Mouse (Mus musculus) ES-Bruce4 (cell line): ENCODE results near the gene Mgat5. TPM values are rescaled to one million over a fixed set of nuclear protein-coding genes. Genes with fewer than 3 reads are reported as not detected.

Experiments
- H3K27ac ChIP-seq: 2 replicates; pipeline ENCODE4 v1.5.1; 2012; ENCODE audit warnings: low read length, inconsistent platforms; ENCODE audit not compliant: insufficient read depth
- H3K27me3 ChIP-seq: 2 replicates; pipeline ENCODE4 v1.6.1; 2012; ENCODE audit warnings: mild to moderate bottlenecking, low read length, inconsistent platforms; ENCODE audit not compliant: control insufficient read depth, poor library complexity, insufficient read depth, severe bottlenecking
- H3K36me3 ChIP-seq: 2 replicates; pipeline ENCODE4 v1.6.1; 2012; ENCODE audit warnings: inconsistent platforms, mild to moderate bottlenecking, low read length, moderate library complexity; ENCODE audit not compliant: control insufficient read depth, poor library complexity, insufficient read depth, severe bottlenecking
- H3K4me1 ChIP-seq: one replicate; pipeline ENCODE4 v1.8.1; 2011; ENCODE audit warnings: low read length; ENCODE audit not compliant: control insufficient read depth, insufficient read depth
- H3K4me3 ChIP-seq: 2 replicates; pipeline ENCODE4 v1.5.1; 2011; ENCODE audit warnings: low read depth, mild to moderate bottlenecking, low read length
- H3K9ac ChIP-seq: 2 replicates; pipeline ENCODE4 v1.6.1; 2012; ENCODE audit warnings: low read depth, mild to moderate bottlenecking, inconsistent platforms; ENCODE audit not compliant: poor library complexity, severe bottlenecking
- H3K9me3 ChIP-seq: replicated peaks from 2 replicates; pipeline ENCODE4 v1.6.1; 2012; ENCODE audit warnings: mild to moderate bottlenecking, low read length, inconsistent platforms; ENCODE audit not compliant: control insufficient read depth, poor library complexity, insufficient read depth, severe bottlenecking
- CTCF ChIP-seq: IDR thresholded peaks from one replicate; pipeline ENCODE4 v1.8.1; 2011; ENCODE audit warnings: low read depth, low read length
- EP300 ChIP-seq: IDR thresholded peaks from 2 replicates; pipeline ENCODE4 v1.6.1; 2011; ENCODE audit warnings: low read depth, low read length; ENCODE audit not compliant: insufficient read depth
- POLR2A ChIP-seq: IDR thresholded peaks from one replicate; pipeline ENCODE4 v1.8.1; 2011; ENCODE audit warnings: low read length; ENCODE audit not compliant: insufficient read depth
- polyA plus RNA-seq: library from polyadenylated mRNA; stranded (reverse); fragments of >200 nt; gene quantifications from 2 replicates; pipeline ENCODE4 v1.2.4, GENCODE M21; 2011; ENCODE audit warnings: low read depth; ENCODE audit not compliant: missing spikeins, insufficient read depth, insufficient read length

The Mgat5 gene
- polyA plus RNA-seq, 1 experiment = 9.9 TPM

- TF ChIP-seq POLR2A = no peak
- no peak for TF ChIP-seq EP300
- TF ChIP-seq CTCF = no peak
- no peaks in the 10 kb centered on the region for H3K27me3 ChIP-seq
- H3K9ac ChIP-seq = no peak overlapping the region
- no peak overlapping the region for H3K4me3 ChIP-seq
- H3K36me3 ChIP-seq = no peaks in the 10 kb centered on the region
- H3K4me1 ChIP-seq = no peaks in the 10 kb centered on the region
- H3K9me3 ChIP-seq = no peaks in the 10 kb centered on the region
- no peak overlapping the region for H3K27ac ChIP-seq
Observed at GRCm38 (mm10) chr1:127302620-127303019, 97.8 kb downstream of the Mgat5 start.

DNA sequence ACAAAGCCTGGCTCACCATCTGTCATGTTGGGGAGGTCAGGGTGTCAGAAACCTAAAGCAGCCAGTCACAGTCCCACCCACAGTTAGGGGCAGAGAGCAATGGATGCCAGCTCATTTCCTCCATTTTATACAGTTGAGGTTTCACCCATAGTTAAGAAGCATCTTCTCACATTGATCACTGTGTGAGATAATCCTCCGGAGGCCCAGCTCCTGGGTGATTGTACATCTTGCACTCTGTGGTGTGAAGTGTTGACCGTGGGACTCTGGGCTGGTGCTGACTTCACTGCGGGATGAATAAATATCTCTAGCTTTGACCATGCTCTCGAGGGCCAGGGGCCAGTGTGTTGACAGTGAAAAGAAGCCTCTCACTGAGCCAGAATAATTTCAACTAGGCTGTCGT lies 99.0 kb downstream of the Mgat5 start:
- H3K36me3 ChIP-seq = no peaks in the 10 kb centered on the region
- H3K4me3 ChIP-seq = no peak overlapping the region
- TF ChIP-seq CTCF = no peak
- TF ChIP-seq POLR2A = no peak
- TF ChIP-seq EP300 = no peak

GRCm38 (mm10) chr1:127304281-127304680 lies 99.5 kb downstream of the Mgat5 start:
- Histone ChIP-seq H3K9ac (no peak overlapping the region), H3K27me3 (no peaks in the 10 kb centered on the region), H3K9me3 (no peaks in the 10 kb centered on the region), H3K36me3 (no peaks in the 10 kb centered on the region), H3K4me3 (no peak overlapping the region), H3K27ac (no peak overlapping the region), H3K4me1 (no peaks in the 10 kb centered on the region)
- TF ChIP-seq POLR2A = no peak
- TF ChIP-seq EP300 = no peak
- no peak for TF ChIP-seq CTCF

More for the DNA sequence above, 99.0 kb downstream of the Mgat5 start:
- H3K9me3 ChIP-seq = no peaks in the 10 kb centered on the region
- H3K4me1 ChIP-seq = no peaks in the 10 kb centered on the region
- H3K27ac ChIP-seq = no peak overlapping the region
- H3K9ac ChIP-seq = no peak overlapping the region
- H3K27me3 ChIP-seq = no peaks in the 10 kb centered on the region

DNA sequence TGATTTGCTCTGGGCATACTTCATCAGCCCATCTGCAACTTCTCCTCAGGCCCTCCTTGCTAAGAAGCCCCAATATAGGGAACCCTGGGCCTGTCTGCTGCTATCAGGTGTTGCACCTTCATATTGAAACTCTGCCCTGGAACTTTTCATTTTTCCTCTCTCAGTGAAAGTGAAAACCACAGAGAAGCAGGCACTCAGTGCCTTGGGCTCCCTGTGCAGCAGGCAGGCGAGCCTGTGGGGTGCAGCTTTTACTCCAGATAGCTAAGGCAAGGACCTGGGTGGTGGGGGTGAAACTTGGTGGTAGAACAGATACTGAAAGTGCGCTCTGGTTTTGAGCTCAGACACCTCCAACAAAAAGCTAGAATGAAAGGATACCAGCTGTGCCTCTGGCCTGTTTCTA lies 100.8 kb downstream of the Mgat5 start:
- Histone ChIP-seq H3K27ac (no peak overlapping the region), H3K27me3 (no peaks in the 10 kb centered on the region), H3K4me1 (no peaks in the 10 kb centered on the region), H3K4me3 (no peak overlapping the region), H3K9ac (no peak overlapping the region), H3K9me3 (no peaks in the 10 kb centered on the region), H3K36me3 (no peaks in the 10 kb centered on the region)
- TF ChIP-seq EP300 (no peak), POLR2A (no peak), CTCF (no peak)

- Histone ChIP-seq H3K36me3 (no peaks in the 10 kb centered on the region), H3K27ac (no peak overlapping the region), H3K9ac (no peak overlapping the region), H3K4me3 (no peak overlapping the region), H3K9me3 (no peaks in the 10 kb centered on the region), H3K4me1 (no peaks in the 10 kb centered on the region), H3K27me3 (no peaks in the 10 kb centered on the region)
- no peak for TF ChIP-seq EP300
- TF ChIP-seq POLR2A = no peak
- no peak for TF ChIP-seq CTCF
Observed at GRCm38 (mm10) chr1:127306024-127306771, 101.4 kb downstream of the Mgat5 start.

DNA sequence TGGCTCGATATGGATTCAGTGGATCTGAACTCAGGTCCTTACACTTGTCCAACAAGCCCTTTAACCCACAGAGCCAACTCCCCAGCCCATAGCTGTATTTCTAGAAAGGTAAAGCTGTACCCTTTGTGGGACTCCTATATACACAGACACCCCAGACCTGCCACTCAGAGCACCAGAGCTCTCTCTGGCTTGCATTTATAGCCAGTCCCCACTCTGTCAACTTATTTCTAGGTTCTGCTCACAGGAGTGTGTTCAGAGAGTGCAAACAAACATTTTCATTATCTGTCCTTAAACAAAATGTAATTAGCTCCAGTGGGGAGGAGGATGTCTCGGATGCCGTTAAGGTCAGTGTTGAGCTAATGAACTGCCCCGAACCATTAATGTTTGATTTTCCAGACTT lies 102.5 kb downstream of the Mgat5 start:
- Histone ChIP-seq H3K9ac (no peak overlapping the region), H3K4me3 (no peak overlapping the region), H3K4me1 (no peaks in the 10 kb centered on the region), H3K27ac (no peak overlapping the region), H3K36me3 (no peaks in the 10 kb centered on the region), H3K9me3 (no peaks in the 10 kb centered on the region), H3K27me3 (no peaks in the 10 kb centered on the region)
- TF ChIP-seq EP300 = no peak
- no peak for TF ChIP-seq POLR2A
- no peak for TF ChIP-seq CTCF
